Mouse (Mus musculus) MEL (cell line): ENCODE measurements around the gene Fam169b. TPM values are rescaled to one million over a fixed set of nuclear protein-coding genes. Genes with fewer than 3 reads are reported as not detected.

Experiments
- DNase-seq: peaks from one replicate; pipeline ENCODE4 v3.0.0; 2011; ENCODE audit warnings: low read depth, low spot score
- H3K27ac ChIP-seq: 2 replicates; pipeline ENCODE4 v1.5.1; 2012; ENCODE audit warnings: low read depth, mild to moderate bottlenecking, control low read depth, low read length, moderate library complexity; ENCODE audit not compliant: control insufficient read depth
- H3K27me3 ChIP-seq, 2 experiments: fragments of 150-350 bp in 1 of 2; sonication (generic) in 1 of 2; 2 replicates each; pipeline ENCODE4 v1.6.1; 2012; ENCODE audit warnings: low read length in 2 of 2, mild to moderate bottlenecking in 2 of 2, improper control_type of control experiment in 1 of 2, moderate library complexity in 1 of 2; ENCODE audit not compliant: insufficient read depth in 2 of 2, control insufficient read depth in 1 of 2
- H3K36me3 ChIP-seq, 2 experiments: 2 replicates each; pipeline ENCODE4 v1.6.1; 2012 to 2014; ENCODE audit warnings: low read length in 2 of 2, improper control_type of control experiment in 1 of 2, inconsistent platforms in 1 of 2, mild to moderate bottlenecking in 1 of 2; ENCODE audit not compliant: insufficient read depth in 2 of 2, control insufficient read depth in 1 of 2
- H3K4me1 ChIP-seq, 2 experiments: fragments of 150-350 bp in 1 of 2; sonication (generic) in 1 of 2; 2 replicates each; pipeline ENCODE4 v1.6.1; 2012; ENCODE audit warnings: low read length in 2 of 2, improper control_type of control experiment in 1 of 2, mild to moderate bottlenecking in 1 of 2; ENCODE audit not compliant: insufficient read depth in 2 of 2, control insufficient read depth in 1 of 2
- H3K4me3 ChIP-seq, 2 experiments: fragments of 150-350 bp in 1 of 2; sonication (generic) in 1 of 2; 2 replicates each; pipeline ENCODE4 v1.5.1; 2012; ENCODE audit warnings: low read depth in 2 of 2, low read length in 2 of 2, mild to moderate bottlenecking in 2 of 2, moderate library complexity in 2 of 2, control low read depth in 1 of 2, improper control_type of control experiment in 1 of 2; ENCODE audit not compliant: control insufficient read depth in 1 of 2, insufficient read depth in 1 of 2
- H3K79me2 ChIP-seq: 2 replicates; pipeline ENCODE4 v1.6.1; 2012; ENCODE audit warnings: mild to moderate bottlenecking, low read length, moderate library complexity; ENCODE audit not compliant: control insufficient read depth, poor library complexity, insufficient read depth
- H3K9ac ChIP-seq: 2 replicates; pipeline ENCODE4 v1.6.1; 2012; ENCODE audit warnings: low read depth, mild to moderate bottlenecking, control low read depth, low read length, moderate library complexity; ENCODE audit not compliant: control insufficient read depth, poor library complexity, severe bottlenecking
- H3K9me3 ChIP-seq: fragments of 150-350 bp; sonication (generic); replicated peaks from 2 replicates; pipeline ENCODE4 v1.6.1; 2012; ENCODE audit warnings: mild to moderate bottlenecking, low read length, improper control_type of control experiment, moderate library complexity; ENCODE audit not compliant: insufficient read depth
- BHLHE40 ChIP-seq: IDR thresholded peaks from 2 replicates; pipeline ENCODE4 v1.6.1; 2012; ENCODE audit warnings: low read depth, mild to moderate bottlenecking, inconsistent platforms, low read length, improper control_type of control experiment, borderline replicate concordance
- CHD2 ChIP-seq: IDR thresholded peaks from 2 replicates; pipeline ENCODE4 v1.6.1; 2011; ENCODE audit warnings: low read length, improper control_type of control experiment
- CTCF ChIP-seq, 3 experiments: IDR thresholded peaks in 2 of 3; conservative IDR thresholded peaks in 1 of 3; 2 replicates each; pipeline ENCODE4 v1.5.1; 2011 to 2012; ENCODE audit warnings: low read length in 3 of 3, low read depth in 2 of 3, mild to moderate bottlenecking in 2 of 3, improper control_type of control experiment in 1 of 3, inconsistent platforms in 1 of 3, mixed read lengths in 1 of 3, moderate library complexity in 1 of 3; ENCODE audit not compliant: control insufficient read depth in 1 of 3, insufficient read depth in 1 of 3, poor library complexity in 1 of 3, severe bottlenecking in 1 of 3
- E2F4 ChIP-seq: IDR thresholded peaks from 2 replicates; pipeline ENCODE4 v1.6.1; 2011; ENCODE audit warnings: low read depth, low read length, improper control_type of control experiment, borderline replicate concordance
- EP300 ChIP-seq, 2 experiments: IDR thresholded peaks; 2 replicates each; pipeline ENCODE4 v1.6.1; 2011; ENCODE audit warnings: improper control_type of control experiment in 2 of 2, low read length in 2 of 2, low read depth in 1 of 2, mild to moderate bottlenecking in 1 of 2
- GATA1 ChIP-seq: IDR thresholded peaks from 2 replicates; pipeline ENCODE4 v1.6.1; 2011; ENCODE audit warnings: low read depth, low read length, improper control_type of control experiment
- HCFC1 ChIP-seq: IDR thresholded peaks from 2 replicates; pipeline ENCODE4 v1.6.1; 2012; ENCODE audit warnings: low read depth, mild to moderate bottlenecking, inconsistent platforms, low read length, improper control_type of control experiment, moderate library complexity
- KAT2A ChIP-seq: conservative IDR thresholded peaks from 2 replicates; pipeline ENCODE4 v1.6.1; 2012; ENCODE audit warnings: low read depth, low read length, improper control_type of control experiment, inconsistent platforms
- MAFK ChIP-seq: IDR thresholded peaks from 2 replicates; pipeline ENCODE4 v1.6.1; 2011; ENCODE audit warnings: low read depth, mild to moderate bottlenecking, low read length, improper control_type of control experiment, borderline replicate concordance
- MYC ChIP-seq: IDR thresholded peaks from 2 replicates; pipeline ENCODE4 v1.6.1; 2011; ENCODE audit warnings: low read depth, mild to moderate bottlenecking, low read length, improper control_type of control experiment, moderate library complexity
- NELFE ChIP-seq: IDR thresholded peaks from 2 replicates; pipeline ENCODE4 v1.6.1; 2011; ENCODE audit warnings: low read depth, low read length, improper control_type of control experiment
- NRF1 ChIP-seq: IDR thresholded peaks from 2 replicates; pipeline ENCODE4 v1.6.1; 2014; ENCODE audit warnings: low read depth, mild to moderate bottlenecking, inconsistent platforms, low read length, improper control_type of control experiment, moderate library complexity; ENCODE audit not compliant: poor library complexity, insufficient read depth, severe bottlenecking
- POLR2AphosphoS2 ChIP-seq: IDR thresholded peaks from 2 replicates; pipeline ENCODE4 v1.6.1; 2011; ENCODE audit warnings: low read length, improper control_type of control experiment
- POLR2AphosphoS5 ChIP-seq: IDR thresholded peaks from 2 replicates; pipeline ENCODE4 v1.6.1; 2012; ENCODE audit warnings: low read depth, borderline replicate concordance, mild to moderate bottlenecking, inconsistent platforms, low read length, moderate library complexity, mixed read lengths
- RCOR1 ChIP-seq: IDR thresholded peaks from 2 replicates; pipeline ENCODE4 v1.6.1; 2012; ENCODE audit warnings: low read depth, mild to moderate bottlenecking, inconsistent platforms, low read length, improper control_type of control experiment
- SIN3A ChIP-seq: IDR thresholded peaks from 2 replicates; pipeline ENCODE4 v1.6.1; 2012; ENCODE audit warnings: low read length, improper control_type of control experiment, inconsistent platforms
- SMC3 ChIP-seq: IDR thresholded peaks from 2 replicates; pipeline ENCODE4 v1.6.1; 2011; ENCODE audit warnings: low read depth, low read length, improper control_type of control experiment
- TAL1 ChIP-seq: IDR thresholded peaks from 2 replicates; pipeline ENCODE4 v1.6.1; 2012; ENCODE audit warnings: mild to moderate bottlenecking, inconsistent platforms, low read length, moderate library complexity, mixed read lengths
- TBP ChIP-seq: IDR thresholded peaks from 2 replicates; pipeline ENCODE4 v1.8.0; 2011; ENCODE audit warnings: low read depth, low read length, improper control_type of control experiment
- UBTF ChIP-seq: IDR thresholded peaks from 2 replicates; pipeline ENCODE4 v1.6.1; 2012; ENCODE audit warnings: low read depth, mild to moderate bottlenecking, inconsistent platforms, low read length, improper control_type of control experiment, moderate library complexity, borderline replicate concordance; ENCODE audit not compliant: insufficient read depth
- ZC3H11A ChIP-seq: IDR thresholded peaks from 2 replicates; pipeline ENCODE4 v1.6.1; 2012; ENCODE audit warnings: low read depth, mild to moderate bottlenecking, inconsistent platforms, low read length, improper control_type of control experiment
- ZNF384 ChIP-seq: IDR thresholded peaks from 2 replicates; pipeline ENCODE4 v1.6.1; 2012; ENCODE audit warnings: low read depth, mild to moderate bottlenecking, inconsistent platforms, low read length, improper control_type of control experiment
- polyA plus RNA-seq, 2 experiments: library from polyadenylated mRNA; stranded (reverse) in 1 of 2; unstranded in 1 of 2; fragments of >175 nt in 1 of 2; fragments of >200 nt in 1 of 2; gene quantifications; 2 replicates each; pipeline versions ENCODE4 v1.2.1 to v1.2.4; 2012; ENCODE audit warnings: low replicate concordance in 2 of 2, low read depth in 1 of 2; ENCODE audit not compliant: insufficient read length in 2 of 2, insufficient read depth in 1 of 2, missing spikeins in 1 of 2
- total RNA-seq: library from RNA; depleted of rRNA; stranded (reverse); fragments of 300-350 nt; gene quantifications from 2 replicates; pipeline ENCODE4 v1.2.3, GENCODE M21; 2012

Fam169b gene
- total and polyA plus RNA-seq, 3 experiments = not detected

DNA sequence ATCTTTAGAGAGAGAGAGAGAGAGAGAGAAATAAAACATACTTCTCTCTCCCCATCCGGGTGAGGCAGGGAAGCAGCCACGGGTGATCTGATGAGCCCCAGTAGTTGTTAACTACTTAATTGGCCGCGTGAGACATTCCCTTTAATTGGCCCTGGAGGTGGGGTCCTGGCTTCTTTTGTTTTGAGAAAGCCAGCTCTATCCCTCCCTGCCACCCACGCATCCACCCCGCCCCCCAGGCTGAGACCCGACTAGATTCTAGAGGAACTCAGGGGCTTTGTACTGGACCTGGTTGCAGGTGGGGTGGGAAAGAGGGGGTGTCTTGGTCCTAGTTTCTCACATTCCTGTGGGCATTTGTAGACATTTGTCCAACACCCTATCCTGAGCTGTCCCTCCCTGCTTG lies 8.2 kb upstream of the Fam169b start:
- no peak overlapping the region for H3K27ac ChIP-seq
- TF ChIP-seq BHLHE40 (no peak), TBP (no peak), UBTF (no peak), E2F4 (no peak), RCOR1 (no peak), ZC3H11A (no peak), EP300 (IDR thresholded peaks at IDR 0.05; ENCODE audit: low read depth in 1 of 2, low read length in 2 of 2) (no peak), MAFK (no peak), ZNF384 (no peak), TAL1 (no peak), GATA1 (no peak), MYC (no peak), POLR2AphosphoS2 (no peak), NRF1 (no peak), HCFC1 (no peak), CHD2 (no peak), SIN3A (no peak), KAT2A (no peak)
- TF ChIP-seq, all 39 proteins: peak for 0
- no peaks in the 10 kb centered on the region for H3K4me1 ChIP-seq
- H3K36me3 ChIP-seq = no peaks in the 10 kb centered on the region
- H3K27me3 ChIP-seq = no peaks in the 10 kb centered on the region; a peak in 1 of 4 replicates
- no peaks in the 10 kb centered on the region for H3K79me2 ChIP-seq
- H3K9me3 ChIP-seq = no peaks in the 10 kb centered on the region
- H3K9ac ChIP-seq = no peak overlapping the region
- no peak overlapping the region for H3K4me3 ChIP-seq
- no peak for DNase-seq

DNA sequence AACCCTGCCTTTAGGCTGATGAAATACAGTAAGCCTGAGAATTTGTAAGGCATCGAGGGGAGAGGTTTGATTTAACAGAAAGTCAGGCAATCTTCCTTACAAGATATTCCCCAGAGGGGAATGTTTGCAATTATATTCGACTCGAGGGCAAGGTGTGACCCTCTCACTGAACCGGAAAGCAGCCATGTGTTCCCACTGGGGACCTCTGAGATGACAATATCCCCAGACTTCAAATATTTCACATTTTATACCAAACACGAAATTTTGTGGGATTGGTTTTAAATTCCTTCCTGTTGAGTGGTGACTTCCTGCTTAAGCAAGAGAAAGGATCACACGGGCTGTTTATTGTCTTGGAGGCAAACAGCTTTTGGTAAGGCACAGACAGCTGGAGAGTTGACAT lies 6.9 kb upstream of the Fam169b start:
- no peak for DNase-seq

More for the DNA sequence above, 6.9 kb upstream of the Fam169b start:
- TF ChIP-seq CTCF (IDR thresholded peaks at IDR 0.05 in 2 of 3, conservative IDR thresholded peaks at IDR 0.05 in 1 of 3; ENCODE audit: control insufficient read depth in 1 of 3, insufficient read depth in 1 of 3, low read depth in 2 of 3, low read length in 3 of 3, poor library complexity in 1 of 3, severe bottlenecking in 1 of 3) = no peak
- TF ChIP-seq MYC = no peak
- TF ChIP-seq BHLHE40 = no peak
- TF ChIP-seq SMC3 = no peak
- no peak for TF ChIP-seq EP300 (IDR thresholded peaks at IDR 0.05; ENCODE audit: low read depth in 1 of 2, low read length in 2 of 2)
- no peak for TF ChIP-seq CHD2
- no peak for TF ChIP-seq NELFE
- TF ChIP-seq POLR2AphosphoS5 = no peak
- Histone ChIP-seq H3K79me2 (no peaks in the 10 kb centered on the region), H3K27ac (no peak overlapping the region), H3K9ac (no peak overlapping the region), H3K4me3 (no peak overlapping the region), H3K36me3 (no peaks in the 10 kb centered on the region), H3K9me3 (no peaks in the 10 kb centered on the region), H3K27me3 (no peaks in the 10 kb centered on the region; a peak in 1 of 4 replicates), H3K4me1 (no peaks in the 10 kb centered on the region)
